Mouse (Mus musculus): ENCODE data around the gene Syne3. TPM values are rescaled to one million over a fixed set of nuclear protein-coding genes. Genes with fewer than 3 reads are reported as not detected.
A peak's percentile ranks its signal among the peaks of the same experiment; 100 is the strongest.

Gene Syne3
- polyA plus RNA-seq, 1 experiment from 2014 or later, result 0.09 TPM

- H3K4me3 ChIP-seq, result no peak overlapping the region
- 0 out of 2 replicates have a peak, but pooled peaks cover 5% of the 10 kb centered on the region for H3K9me3 ChIP-seq
- H3K4me1 ChIP-seq (replicated peaks), result peaks cover 60% of the 10 kb centered on the region
- WGBS, result 84% methylated on average over 13 of the region's 13 CpGs
- H3K27me3 ChIP-seq (ENCODE audit: insufficient read depth, poor library complexity, severe bottlenecking), result peaks cover 27% of the 10 kb centered on the region
- DNase-seq (ENCODE audit: low spot score), result no peak
- H3K27ac ChIP-seq, result peak overlapping the region; percentile 17; the same call in 1 of the 2 replicates
- H3K36me3 ChIP-seq, result no peaks in the 10 kb centered on the region
Observed at GRCm38 (mm10) chr12:104902392-104903053, 107.1 kb downstream of the Syne3 start.

GRCm38 (mm10) chr12:104901320-104901719 lies 108.3 kb downstream of the Syne3 start:
- no peak for DNase-seq (ENCODE audit: low spot score)
- Histone ChIP-seq H3K27me3 (ENCODE audit: insufficient read depth, poor library complexity, severe bottlenecking) (peaks cover 19% of the 10 kb centered on the region), H3K27ac (peak overlapping the region; percentile 84), H3K36me3 (no peaks in the 10 kb centered on the region), H3K4me3 (no peak overlapping the region), H3K9me3 (no peaks in the 10 kb centered on the region), H3K4me1 (replicated peaks) (peaks cover 70% of the 10 kb centered on the region)
- 32% methylated on average over 8 of the region's 8 CpGs for WGBS

GRCm38 (mm10) chr12:104899835-104900234 lies 109.8 kb downstream of the Syne3 start:
- WGBS, result 87% methylated on average over 3 of the region's 3 CpGs
- H3K27me3 ChIP-seq (ENCODE audit: insufficient read depth, poor library complexity, severe bottlenecking), result peaks cover 5% of the 10 kb centered on the region
- 0 out of 2 replicates have a peak, but pooled peaks cover 2% of the 10 kb centered on the region for H3K9me3 ChIP-seq
- no peak overlapping the region for H3K27ac ChIP-seq
- no peak for DNase-seq (ENCODE audit: low spot score)
- no peak overlapping the region for H3K4me3 ChIP-seq
- no peaks in the 10 kb centered on the region for H3K36me3 ChIP-seq
- peaks cover 70% of the 10 kb centered on the region for H3K4me1 ChIP-seq (replicated peaks)

- Histone ChIP-seq H3K27me3 (ENCODE audit: insufficient read depth, poor library complexity, severe bottlenecking) (no peaks in the 10 kb centered on the region), H3K4me3 (no peak overlapping the region), H3K36me3 (no peaks in the 10 kb centered on the region), H3K27ac (peak overlapping the region; percentile 66), H3K4me1 (replicated peaks) (peaks cover 63% of the 10 kb centered on the region), H3K9me3 (0 out of 2 replicates have a peak, but pooled peaks cover 2% of the 10 kb centered on the region)
- 56% methylated on average over 11 of the region's 11 CpGs for WGBS
- no peak for DNase-seq (ENCODE audit: low spot score)
Observed at GRCm38 (mm10) chr12:104899161-104899560, 110.4 kb downstream of the Syne3 start.

- no peak overlapping the region for H3K4me3 ChIP-seq
- no peaks in the 10 kb centered on the region for H3K27me3 ChIP-seq (ENCODE audit: insufficient read depth, poor library complexity, severe bottlenecking)
- 76% methylated on average over 9 of the region's 9 CpGs for WGBS
- H3K27ac ChIP-seq, result peak overlapping the region; percentile 66
- no peaks in the 10 kb centered on the region for H3K36me3 ChIP-seq
- H3K9me3 ChIP-seq, result 0 out of 2 replicates have a peak, but pooled peaks cover 2% of the 10 kb centered on the region
- DNase-seq (ENCODE audit: low spot score), result no peak
- H3K4me1 ChIP-seq (replicated peaks), result peaks cover 59% of the 10 kb centered on the region
Observed at GRCm38 (mm10) chr12:104898718-104899117, 110.9 kb downstream of the Syne3 start.

- H3K4me3 ChIP-seq, result no peak overlapping the region
- DNase-seq (ENCODE audit: low spot score), result peak; percentile 57
- H3K4me1 ChIP-seq (replicated peaks), result peaks cover 51% of the 10 kb centered on the region
- peaks cover 6% of the 10 kb centered on the region; the same call in 1 of the 2 replicates for H3K9me3 ChIP-seq
- H3K27ac ChIP-seq, result peak overlapping the region; percentile 83
- no peaks in the 10 kb centered on the region for H3K36me3 ChIP-seq
- no peaks in the 10 kb centered on the region for H3K27me3 ChIP-seq (ENCODE audit: insufficient read depth, poor library complexity, severe bottlenecking)
- WGBS, result 56% methylated on average over 8 of the region's 8 CpGs
Observed at GRCm38 (mm10) chr12:104897051-104897618, 112.5 kb downstream of the Syne3 start.

- H3K27me3 ChIP-seq (ENCODE audit: insufficient read depth, poor library complexity, severe bottlenecking), result no peaks in the 10 kb centered on the region
- 49% methylated on average over 16 of the region's 16 CpGs for WGBS
- no peak overlapping the region for H3K4me3 ChIP-seq
- H3K27ac ChIP-seq, result peak overlapping the region; percentile 83
- peak; percentile 41 for DNase-seq (ENCODE audit: low spot score)
- H3K36me3 ChIP-seq, result no peaks in the 10 kb centered on the region
- peaks cover 6% of the 10 kb centered on the region; the same call in 1 of the 2 replicates for H3K9me3 ChIP-seq
- H3K4me1 ChIP-seq (replicated peaks), result peaks cover 46% of the 10 kb centered on the region
Observed at GRCm38 (mm10) chr12:104896640-104897039, 113.0 kb downstream of the Syne3 start.

- H3K9me3 ChIP-seq, result peaks cover 6% of the 10 kb centered on the region; the same call in 1 of the 2 replicates
- no peaks in the 10 kb centered on the region for H3K27me3 ChIP-seq (ENCODE audit: insufficient read depth, poor library complexity, severe bottlenecking)
- H3K4me1 ChIP-seq (replicated peaks), result peaks cover 25% of the 10 kb centered on the region
- 91% methylated on average over 3 of the region's 3 CpGs for WGBS
- no peak overlapping the region for H3K4me3 ChIP-seq
- no peak for DNase-seq (ENCODE audit: low spot score)
- no peak overlapping the region for H3K27ac ChIP-seq
- no peaks in the 10 kb centered on the region for H3K36me3 ChIP-seq
Observed at GRCm38 (mm10) chr12:104892245-104892644, 117.4 kb downstream of the Syne3 start.

- 76% methylated on average over 8 of the region's 8 CpGs for WGBS
- no peak overlapping the region for H3K27ac ChIP-seq
Observed at GRCm38 (mm10) chr12:104890066-104890465, 119.5 kb downstream of the Syne3 start.

GRCm38 (mm10) chr12:104886104-104886503 lies 123.5 kb downstream of the Syne3 start:
- no peak overlapping the region for H3K27ac ChIP-seq
- 88% methylated on average over 7 of the region's 7 CpGs for WGBS
- no peak overlapping the region for H3K4me3 ChIP-seq
- no peak for DNase-seq (ENCODE audit: low spot score)
- no peaks in the 10 kb centered on the region for H3K27me3 ChIP-seq (ENCODE audit: insufficient read depth, poor library complexity, severe bottlenecking)
- no peaks in the 10 kb centered on the region for H3K36me3 ChIP-seq
- 0 out of 2 replicates have a peak, but pooled peaks cover 4% of the 10 kb centered on the region for H3K9me3 ChIP-seq
- peaks cover 17% of the 10 kb centered on the region for H3K4me1 ChIP-seq (replicated peaks)

More at GRCm38 (mm10) chr12:104890066-104890465, 119.5 kb downstream of the Syne3 start:
- peaks cover 9% of the 10 kb centered on the region for H3K4me1 ChIP-seq (replicated peaks)
- no peaks in the 10 kb centered on the region for H3K27me3 ChIP-seq (ENCODE audit: insufficient read depth, poor library complexity, severe bottlenecking)
- no peak for DNase-seq (ENCODE audit: low spot score)
- H3K9me3 ChIP-seq, result peaks cover 5% of the 10 kb centered on the region; the same call in 1 of the 2 replicates
- H3K36me3 ChIP-seq, result no peaks in the 10 kb centered on the region
- H3K4me3 ChIP-seq, result no peak overlapping the region

GRCm38 (mm10) chr12:104882533-104882932 lies 127.1 kb downstream of the Syne3 start:
- H3K4me3 ChIP-seq, result no peak overlapping the region
- no peak for DNase-seq (ENCODE audit: low spot score)
- 0 out of 2 replicates have a peak, but pooled peaks cover 8% of the 10 kb centered on the region for H3K9me3 ChIP-seq
- 75% methylated on average over 5 of the region's 5 CpGs for WGBS
- H3K36me3 ChIP-seq, result no peaks in the 10 kb centered on the region
- H3K27ac ChIP-seq, result no peak overlapping the region
- no peaks in the 10 kb centered on the region for H3K27me3 ChIP-seq (ENCODE audit: insufficient read depth, poor library complexity, severe bottlenecking)
- H3K4me1 ChIP-seq (replicated peaks), result peaks cover 29% of the 10 kb centered on the region

- H3K27me3 ChIP-seq (ENCODE audit: insufficient read depth, poor library complexity, severe bottlenecking), result peaks cover 3% of the 10 kb centered on the region; the same call in 1 of the 2 replicates
- 61% methylated on average over 2 of the region's 2 CpGs for WGBS
- no peaks in the 10 kb centered on the region for H3K36me3 ChIP-seq
- no peak for DNase-seq (ENCODE audit: low spot score)
- H3K9me3 ChIP-seq, result 0 out of 2 replicates have a peak, but pooled peaks cover 8% of the 10 kb centered on the region
- no peak overlapping the region for H3K4me3 ChIP-seq
- H3K27ac ChIP-seq, result no peak overlapping the region
- peaks cover 29% of the 10 kb centered on the region for H3K4me1 ChIP-seq (replicated peaks)
Observed at GRCm38 (mm10) chr12:104882061-104882460, 127.5 kb downstream of the Syne3 start.

- 79% methylated on average over 4 of the region's 4 CpGs for WGBS
- no peak overlapping the region for H3K4me3 ChIP-seq
- H3K27me3 ChIP-seq (ENCODE audit: insufficient read depth, poor library complexity, severe bottlenecking), result peaks cover 3% of the 10 kb centered on the region; the same call in 1 of the 2 replicates
- DNase-seq (ENCODE audit: low spot score), result no peak
- H3K9me3 ChIP-seq, result 0 out of 2 replicates have a peak, but pooled peaks cover 8% of the 10 kb centered on the region
- no peaks in the 10 kb centered on the region for H3K36me3 ChIP-seq
- peaks cover 29% of the 10 kb centered on the region for H3K4me1 ChIP-seq (replicated peaks)
- H3K27ac ChIP-seq, result no peak overlapping the region
Observed at GRCm38 (mm10) chr12:104881518-104882060, 128.0 kb downstream of the Syne3 start.
